Comparison of ENCODE assay signal across 8 mouse cellular contexts in the genomic region with DNA sequence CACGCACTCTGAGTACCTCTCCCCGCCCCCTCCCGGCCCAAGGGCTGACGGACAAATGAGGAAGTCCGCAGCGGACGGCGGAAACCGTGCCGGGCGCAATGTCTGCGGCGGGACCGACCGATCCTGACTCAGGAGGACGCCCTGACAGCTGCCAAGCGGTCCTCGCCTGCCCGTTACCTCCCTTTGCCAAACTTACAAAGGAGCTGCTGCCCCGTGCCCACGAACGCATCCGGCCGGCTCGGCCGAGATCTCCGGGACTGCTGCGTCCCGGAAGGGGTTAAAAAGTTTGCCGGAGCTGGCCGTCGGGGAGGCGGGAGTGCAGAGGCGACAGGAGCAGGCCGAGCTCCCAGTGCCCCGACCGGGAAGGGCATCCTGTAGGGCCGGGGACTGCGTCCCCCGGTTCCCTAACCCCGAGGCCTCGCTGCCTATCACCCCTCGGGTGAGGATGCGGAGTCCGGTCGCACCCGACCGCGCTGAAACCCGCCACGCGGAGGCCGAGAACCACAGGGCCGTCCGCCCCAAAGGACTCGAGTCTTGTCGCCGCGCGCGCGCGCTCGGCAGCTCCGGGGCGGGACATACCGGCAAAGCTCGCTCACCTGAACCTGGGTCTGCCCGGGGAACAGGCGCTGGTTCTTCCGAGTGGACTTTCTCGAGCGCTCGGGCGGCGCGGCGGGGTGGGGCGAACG. TPM values are rescaled to one million over a fixed set of nuclear protein-coding genes. Genes with fewer than 3 reads are reported as not detected.
DNase-seq lines count a peak whose midpoint lies in the region; ATAC-seq lines count a peak whose summit lies in the region.

No protein-coding gene starts in this region.

- H3K36me3 ChIP-seq in embryonic facial prominence, embryonic 14.5 days (ENCODE audit: control insufficient read depth, insufficient read depth, low read length), result no peaks in the 10 kb centered on the region
- no peaks in the 10 kb centered on the region; the same call in 1 of the 2 replicates for H3K36me3 ChIP-seq in liver, embryonic 11.5 days (ENCODE audit: control insufficient read depth, insufficient read depth, low read length)

- WGBS in embryonic facial prominence, embryonic 14.5 days, result 0% methylated on average over 13 of the region's 80 CpGs
- WGBS in liver, embryonic 11.5 days, result under 1% methylated on average over 80 of the region's 80 CpGs

- peak overlapping the region; percentile 93 for H3K4me3 ChIP-seq in embryonic facial prominence, embryonic 14.5 days (ENCODE audit: low read depth, low read length)
- H3K4me3 ChIP-seq in liver, embryonic 11.5 days (ENCODE audit: low read depth, low read length), result peak overlapping the region; percentile 76

- ATAC-seq in embryonic facial prominence, embryonic 14.5 days (ENCODE audit: low read depth), result peak; percentile 28
- ATAC-seq in liver, embryonic 11.5 days (replicated peaks; ENCODE audit: low FRiP score), result peak; percentile 26

- peak overlapping the region; percentile 90 for H3K9ac ChIP-seq in embryonic facial prominence, embryonic 14.5 days (ENCODE audit: low read depth, low read length)
- H3K9ac ChIP-seq in liver, embryonic 11.5 days (ENCODE audit: low read depth, low read length), result peak overlapping the region; percentile 87

- peak overlapping the region; percentile 87 for H3K27ac ChIP-seq in embryonic facial prominence, embryonic 14.5 days (replicated peaks; ENCODE audit: low read depth, low read length)
- H3K27ac ChIP-seq in liver, embryonic 11.5 days (ENCODE audit: low read depth, low read length), result peak overlapping the region; percentile 94

- H3K4me2 ChIP-seq in embryonic facial prominence, embryonic 14.5 days (ENCODE audit: low read depth, low read length), result peak overlapping the region; percentile 70
- peak overlapping the region; percentile 99 for H3K4me2 ChIP-seq in liver, embryonic 11.5 days

- H3K4me1 ChIP-seq in embryonic facial prominence, embryonic 14.5 days (ENCODE audit: control insufficient read depth, insufficient read depth, low read length), result peaks cover 32% of the 10 kb centered on the region
- H3K4me1 ChIP-seq in liver, embryonic 11.5 days (replicated peaks; ENCODE audit: control insufficient read depth, insufficient read depth, low read length), result peaks cover 53% of the 10 kb centered on the region

- H3K9me3 ChIP-seq in embryonic facial prominence, embryonic 14.5 days (ENCODE audit: control insufficient read depth, low read length), result no peaks in the 10 kb centered on the region
- H3K9me3 ChIP-seq in liver, embryonic 11.5 days (ENCODE audit: control insufficient read depth, low read length), result no peaks in the 10 kb centered on the region

- peak; percentile 73 for DNase-seq in 416B (ENCODE audit: low read depth)
- peak; percentile 68 to 73 for DNase-seq in adrenal gland, adult 18-20 months (ENCODE audit: low spot score in 2 of 2)
- no peak for DNase-seq in embryonic facial prominence, embryonic 14.5 days (ENCODE audit: low spot score)
- peak; percentile 71 to 78 for DNase-seq in heart, adult 9 months (ENCODE audit: low spot score in 2 of 2)
- peak; percentile 66 to 71 for DNase-seq in kidney, adult 8-10 months
- DNase-seq in liver, embryonic 11.5 days (ENCODE audit: low spot score), result peak; percentile 73
- DNase-seq in monocyte, adult 2 months (ENCODE audit: low read depth in 1 of 2, low spot score in 2 of 2), result peak; percentile 61 to 71
- peak; percentile 88 for DNase-seq in testis, postnatal 14 days (ENCODE audit: low spot score)

- no peaks in the 10 kb centered on the region for H3K27me3 ChIP-seq in embryonic facial prominence, embryonic 14.5 days (replicated peaks; ENCODE audit: control insufficient read depth, insufficient read depth, low read length)
- H3K27me3 ChIP-seq in liver, embryonic 11.5 days (replicated peaks; ENCODE audit: control insufficient read depth, insufficient read depth, low read length), result no peaks in the 10 kb centered on the region

RNA-seq across cellular contexts. Expression of a gene that starts 0.5 kb away (rescaled TPM):
- 100 to 1,000 TPM; 270 to 287 TPM for total RNA-seq in adrenal gland, adult 18-20 months (2021)
- polyA plus RNA-seq in embryonic facial prominence, embryonic 14.5 days (2014; fragmentation: Nextera tagmentation; extraction: Ambion mirVana), result 48.8 and 53.7 TPM in 2 replicates
- 49.8 and 53.0 TPM in 2 replicates for polyA plus RNA-seq in liver, embryonic 11.5 days (2014; fragmentation: Nextera tagmentation; extraction: Ambion mirVana)
